Mouse (Mus musculus): ENCODE data around the gene Olfr281. TPM values are rescaled to one million over a fixed set of nuclear protein-coding genes. Genes with fewer than 3 reads are reported as not detected.
A peak's percentile ranks its signal among the peaks of the same experiment; 100 is the strongest.

Gene Olfr281
- total and polyA plus RNA-seq, 3 experiments = not detected

GRCm38 (mm10) chr15:98444561-98444960, 7.8 kb upstream of the Olfr281 start:
- H3K9me3 ChIP-seq (replicated peaks; ENCODE audit: low read length) = no peaks in the 10 kb centered on the region
- peaks cover 6% of the 10 kb centered on the region for H3K27me3 ChIP-seq (replicated peaks)
- no peak for DNase-seq (ENCODE audit: extremely low read depth)
- no peak overlapping the region for H3K9ac ChIP-seq (ENCODE audit: insufficient read depth, low read depth)
- H3K4me2 ChIP-seq (ENCODE audit: insufficient read depth, low read depth, poor library complexity, severe bottlenecking) = no peak overlapping the region
- dilution Hi-C loops (cut with MboI; ENCODE audit: extremely low pct_ligation_motif_present, extremely low pct_unique_long_range_greater_than_20kb, low sequenced_read_pairs) = no loop called here
- in situ Hi-C loops (cut with MboI; ENCODE audit: low pct_ligation_motif_present, low pct_unique_long_range_greater_than_20kb, low sequenced_read_pairs) = no loop called here
- H3K4me3 ChIP-seq (replicated peaks in 1 of 3; ENCODE audit: low read depth in 2 of 3, low read length in 2 of 3, poor library complexity in 1 of 3) = no peak overlapping the region
- H3K4me1 ChIP-seq (ENCODE audit: control insufficient read depth in 1 of 2, insufficient read depth in 2 of 2) = no peaks in the 10 kb centered on the region
- H3K36me3 ChIP-seq (replicated peaks in 1 of 2; ENCODE audit: control insufficient read depth in 1 of 2, insufficient read depth in 1 of 2, low read length in 1 of 2) = no peaks in the 10 kb centered on the region
- H3K79me2 ChIP-seq (replicated peaks; ENCODE audit: control insufficient read depth, extremely low read depth, insufficient read depth, poor library complexity, severe bottlenecking) = no peaks in the 10 kb centered on the region
- TF ChIP-seq RCOR1 (conservative IDR thresholded peaks at IDR 0.05; ENCODE audit: low read depth, low read length) (no peak), KAT2A (IDR thresholded peaks at IDR 0.05; ENCODE audit: insufficient replicate concordance, low read length) (no peak), ZMIZ1 (IDR thresholded peaks at IDR 0.05; ENCODE audit: low read depth, low read length) (no peak), IRF4 (IDR thresholded peaks at IDR 0.05; ENCODE audit: low read depth, low read length) (no peak), MAX (IDR thresholded peaks at IDR 0.05; ENCODE audit: low read length) (no peak), EP300 (IDR thresholded peaks at IDR 0.05; ENCODE audit: low read length) (no peak), MAFK (IDR thresholded peaks at IDR 0.05; ENCODE audit: insufficient replicate concordance, low read length) (no peak), USF1 (IDR thresholded peaks at IDR 0.05; ENCODE audit: low read depth, low read length) (no peak), GABPA (IDR thresholded peaks at IDR 0.05; ENCODE audit: insufficient replicate concordance, low read depth, low read length) (no peak), NRF1 (IDR thresholded peaks at IDR 0.05; ENCODE audit: low read depth, low read length) (no peak)
- H3K27ac ChIP-seq (ENCODE audit: insufficient read depth, low read depth) = no peak overlapping the region

GRCm38 (mm10) chr15:98448521-98448920, 3.9 kb upstream of the Olfr281 start:
- Histone ChIP-seq H3K4me2 (ENCODE audit: insufficient read depth, low read depth, poor library complexity, severe bottlenecking) (peak overlapping the region; percentile 39), H3K9ac (ENCODE audit: insufficient read depth, low read depth) (peak overlapping the region; percentile 30; the same call in 1 of the 2 replicates), H3K27ac (ENCODE audit: insufficient read depth, low read depth) (no peak overlapping the region), H3K79me2 (replicated peaks; ENCODE audit: control insufficient read depth, extremely low read depth, insufficient read depth, poor library complexity, severe bottlenecking) (no peaks in the 10 kb centered on the region), H3K4me1 (ENCODE audit: control insufficient read depth in 1 of 2, insufficient read depth in 2 of 2) (peaks cover 0 to 3% of the 10 kb centered on the region in 2 experiments; a peak in 1 of 4 replicates), H3K27me3 (replicated peaks) (peaks cover 20% of the 10 kb centered on the region), H3K4me3 (replicated peaks in 1 of 3; ENCODE audit: low read depth in 2 of 3, low read length in 2 of 3, poor library complexity in 1 of 3) (peak overlapping the region in 2 of 3 experiments; percentile 29 to 32), H3K9me3 (replicated peaks; ENCODE audit: low read length) (no peaks in the 10 kb centered on the region), H3K36me3 (replicated peaks in 1 of 2; ENCODE audit: control insufficient read depth in 1 of 2, insufficient read depth in 1 of 2, low read length in 1 of 2) (no peaks in the 10 kb centered on the region)
- in situ Hi-C loops (cut with MboI; ENCODE audit: low pct_ligation_motif_present, low pct_unique_long_range_greater_than_20kb, low sequenced_read_pairs) = no loop called here
- dilution Hi-C loops (cut with MboI; ENCODE audit: extremely low pct_ligation_motif_present, extremely low pct_unique_long_range_greater_than_20kb, low sequenced_read_pairs) = no loop called here
- DNase-seq (ENCODE audit: extremely low read depth) = peak; percentile 34
- TF ChIP-seq BHLHE40 (IDR thresholded peaks at IDR 0.05; ENCODE audit: low read depth, low read length) = no peak
- TF ChIP-seq TBP (conservative IDR thresholded peaks at IDR 0.05; ENCODE audit: low read depth, low read length) = 0 out of 2 replicates have a peak, but pooled peaks have one; percentile 60
- peak; percentile 45; the same call in 1 of the 2 replicates for TF ChIP-seq POLR2A (IDR thresholded peaks at IDR 0.05; ENCODE audit: low read depth, low read length)
- TF ChIP-seq MYC (IDR thresholded peaks at IDR 0.05; ENCODE audit: low read depth, low read length) = no peak
- TF ChIP-seq CTCF (conservative IDR thresholded peaks at IDR 0.05 in 1 of 2, IDR thresholded peaks at IDR 0.05 in 1 of 2; ENCODE audit: low read depth in 2 of 2, low read length in 2 of 2) = no peak
- no peak for TF ChIP-seq JUND (conservative IDR thresholded peaks at IDR 0.05; ENCODE audit: low read depth, low read length)
- no peak for TF ChIP-seq MAZ (IDR thresholded peaks at IDR 0.05; ENCODE audit: low read depth, low read length)
- TF ChIP-seq ZKSCAN1 (IDR thresholded peaks at IDR 0.05; ENCODE audit: borderline replicate concordance, low read depth, low read length) = no peak
